Mouse (Mus musculus): ENCODE data around the gene Bace2.

Gene Bace2

GRCm38 (mm10) chr16:97467993-97468791, 111.7 kb downstream of the Bace2 start:
- DNase-seq (ENCODE audit: low spot score in 2 of 2) = no peak

DNA sequence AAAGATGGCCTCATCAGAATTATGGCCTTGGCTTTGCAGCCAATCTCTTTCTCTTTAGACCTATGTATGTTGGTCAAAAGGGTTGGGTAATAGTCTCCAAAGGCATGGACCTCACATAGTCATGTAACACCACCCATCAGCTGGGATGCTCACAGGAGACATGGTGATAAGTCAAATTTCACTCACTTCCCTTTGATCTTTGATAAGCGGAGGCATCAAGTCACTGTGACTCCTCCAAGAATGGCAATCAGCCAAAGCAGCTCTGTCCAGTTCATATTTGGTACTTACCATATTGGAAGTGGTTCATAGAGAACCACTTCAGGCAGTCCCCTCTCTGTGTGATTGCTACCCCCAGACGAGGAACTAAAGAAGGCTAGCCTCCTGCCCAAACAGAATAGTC, 118.1 kb downstream of the Bace2 start:
- DNase-seq (ENCODE audit: low spot score in 2 of 2) = no peak

GRCm38 (mm10) chr16:97475581-97475980, 119.0 kb downstream of the Bace2 start:
- no peak for DNase-seq (ENCODE audit: low spot score in 2 of 2)

- DNase-seq (ENCODE audit: low spot score in 2 of 2) = no peak
Measured at GRCm38 (mm10) chr16:97476524-97476923, 120.0 kb downstream of the Bace2 start.

DNA sequence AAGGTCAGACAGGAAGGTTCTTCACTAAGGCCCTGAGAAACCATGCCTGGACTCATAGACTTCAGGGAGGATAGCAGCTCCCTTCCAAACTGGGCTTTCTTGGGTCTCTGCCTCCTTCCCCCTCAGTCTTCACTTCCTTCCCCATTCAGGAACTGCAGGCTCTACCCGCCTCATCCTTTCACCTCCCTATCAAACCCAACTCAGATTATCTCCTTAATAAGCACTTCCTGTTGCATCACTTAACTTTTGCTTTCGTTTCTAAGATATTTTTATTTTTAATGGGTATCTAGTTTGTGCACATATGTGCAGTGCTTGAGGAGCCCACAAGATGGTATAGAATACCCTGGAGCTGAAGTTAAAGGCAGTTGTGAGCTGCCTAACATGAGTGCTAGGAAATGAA, 122.1 kb downstream of the Bace2 start:
- no peak for DNase-seq (ENCODE audit: low spot score in 2 of 2)

DNA sequence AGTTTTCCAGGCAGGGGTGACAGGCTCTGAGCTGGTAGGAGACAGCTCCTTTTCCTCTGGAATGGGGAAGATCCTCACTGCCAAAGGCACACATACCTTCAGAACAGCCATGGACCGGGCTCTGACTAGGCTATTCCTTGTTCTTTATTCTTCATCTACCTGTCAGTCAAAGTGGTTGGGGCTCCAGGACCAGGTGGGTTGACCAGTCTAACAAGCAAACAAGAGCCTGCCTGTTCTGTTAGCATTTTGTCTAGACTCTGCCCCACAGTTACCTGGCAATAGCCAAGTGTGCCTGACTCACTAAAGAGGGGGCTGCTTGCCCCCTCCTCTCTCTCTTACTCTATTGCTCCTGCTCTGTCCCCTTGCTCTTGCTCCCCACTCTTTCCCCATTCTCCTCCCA, 135.8 kb downstream of the Bace2 start:
- DNase-seq (ENCODE audit: low spot score in 2 of 2) = no peak

Data from thymus, postnatal 10 days (tissue).